Mouse (Mus musculus) frontal cortex, postnatal 14 days (tissue): Measurements from ENCODE around the gene Emd.

Experiments used
- DNase-seq, 2 experiments: peaks; one replicate each; pipeline ENCODE4 v3.0.0; 2022; ENCODE audit warnings: low spot score in 2 of 2

Gene Emd

GRCm38 (mm10) chrX:74273422-74274322 lies 19.2 kb downstream of the Emd start:
- DNase-seq = no peak

DNA sequence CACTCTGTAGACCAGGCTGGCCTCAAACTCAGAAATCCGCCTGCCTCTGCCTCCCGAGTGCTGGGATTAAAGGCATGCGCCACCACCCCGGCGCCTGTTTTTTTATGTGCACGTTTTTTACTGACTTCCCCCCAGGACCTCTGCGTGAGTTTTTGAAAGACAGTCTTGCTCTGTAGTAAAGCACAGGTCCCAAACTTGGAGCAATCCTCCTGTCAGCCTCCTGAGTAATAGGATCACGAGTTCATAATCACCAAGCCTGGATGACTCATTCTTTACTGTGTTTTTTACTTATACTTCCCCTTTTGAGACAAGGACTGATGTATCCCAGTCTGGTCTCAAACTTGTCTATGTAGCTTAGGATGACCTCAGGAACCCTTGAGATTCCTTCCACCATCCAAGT lies 23.4 kb downstream of the Emd start:
- DNase-seq = no peak

DNA sequence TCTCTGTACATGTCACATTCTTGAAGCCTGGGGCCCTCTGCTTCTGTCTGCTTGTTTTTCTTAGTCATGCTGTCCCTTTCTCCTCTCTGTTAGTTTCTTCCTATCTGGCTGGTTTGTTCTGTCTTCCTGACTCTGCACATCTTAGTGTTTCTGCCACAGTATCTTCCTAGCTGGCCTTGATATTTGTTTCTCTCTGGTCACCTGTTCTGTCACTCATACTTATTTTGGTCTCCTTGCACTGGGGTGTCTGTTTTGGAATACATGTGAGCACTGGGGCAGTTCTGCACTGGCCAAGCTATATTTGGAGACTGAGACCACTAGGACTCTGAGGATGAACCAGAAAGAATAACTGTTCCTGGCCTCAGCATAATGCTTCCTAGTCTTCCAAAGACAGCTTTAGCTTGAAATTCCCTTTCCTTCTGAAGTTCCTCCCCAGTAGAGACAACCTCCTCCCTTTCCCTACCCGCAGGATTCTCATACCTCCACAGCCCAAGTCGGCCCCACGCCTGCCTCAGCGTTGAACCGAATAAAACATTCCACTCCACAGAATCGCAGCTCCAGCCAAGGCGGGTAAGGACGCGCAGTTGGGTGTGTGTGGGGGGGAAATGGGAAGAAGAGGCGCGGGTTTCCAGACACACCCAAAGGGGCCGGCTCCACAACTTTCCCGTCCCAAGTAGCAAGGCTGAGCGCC lies 26.7 kb downstream of the Emd start:
- DNase-seq = no peak

DNA sequence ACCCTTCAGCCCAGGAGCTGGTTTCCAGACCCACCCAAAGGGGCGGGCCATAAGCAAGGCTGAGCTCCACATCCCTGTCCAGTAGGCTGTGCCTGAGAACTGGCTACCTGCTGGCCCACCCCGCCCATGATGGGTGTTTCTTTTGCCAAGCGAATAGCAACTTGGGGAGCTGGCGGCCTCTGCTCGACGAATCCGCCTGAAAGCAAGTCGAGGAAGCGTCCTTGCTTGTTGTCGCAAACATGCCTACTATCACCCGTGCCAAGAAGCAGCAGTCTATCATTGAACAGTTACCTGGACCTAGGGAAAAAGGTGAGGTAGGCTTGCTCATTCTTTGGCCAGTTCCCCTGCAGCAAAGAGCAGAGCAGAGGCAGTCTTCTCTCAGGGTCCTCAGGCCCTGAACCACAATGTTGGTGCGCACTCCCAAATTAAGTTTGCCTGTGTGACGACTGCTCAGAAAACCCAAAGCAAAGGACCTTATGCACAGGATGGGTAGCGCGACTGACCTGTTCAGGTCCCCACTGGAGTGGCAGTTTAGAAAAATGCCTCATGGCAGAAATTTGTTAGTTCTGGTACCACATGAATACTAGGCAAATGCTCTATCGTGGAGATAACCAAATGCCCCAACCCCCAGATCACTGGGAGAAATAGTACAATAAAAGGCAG lies 27.4 kb downstream of the Emd start, which contains the start of the genes Taz and Dnase1l1:
TSS of gene Taz (plus strand) at position 181 of the 663 bp plus-strand sequence.
TSS of gene Dnase1l1 (minus strand) at position 606 of the 663 bp plus-strand sequence.
- peak in 1 of 2 experiments; percentile 18 for DNase-seq

- DNase-seq = peak; percentile 76 to 81
These were observed 28.1 kb downstream of the Emd start for GRCm38 (mm10) chrX:74282395-74283091.

DNA sequence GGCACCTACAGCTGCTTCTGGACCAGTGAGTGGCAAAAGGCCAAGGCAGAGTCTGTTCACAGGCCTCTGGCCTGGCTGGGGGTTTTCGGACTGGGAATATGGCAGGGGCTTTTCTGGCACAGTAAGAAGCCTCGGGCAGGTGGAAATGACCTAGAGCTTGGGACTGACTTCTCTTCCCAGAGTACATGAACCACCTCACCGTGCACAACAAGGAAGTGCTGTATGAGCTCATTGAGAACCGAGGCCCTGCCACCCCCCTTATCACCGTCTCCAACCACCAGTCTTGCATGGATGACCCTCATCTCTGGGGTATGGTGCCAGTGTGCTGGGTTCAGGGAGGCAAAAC lies 28.6 kb downstream of the Emd start:
- DNase-seq = no peak

GRCm38 (mm10) chrX:74293431-74293830 lies 38.9 kb downstream of the Emd start:
- no peak for DNase-seq

GRCm38 (mm10) chrX:74296538-74297448 lies 42.3 kb downstream of the Emd start, which contains the start of gene Atp6ap1:
TSS of gene Atp6ap1 (plus strand) at chrX:74297097.
- peak; percentile 91 to 95 for DNase-seq

GRCm38 (mm10) chrX:74298348-74298747 lies 43.9 kb downstream of the Emd start:
- no peak for DNase-seq

- no peak for DNase-seq
These were observed 45.2 kb downstream of the Emd start for GRCm38 (mm10) chrX:74299721-74300120.

DNA sequence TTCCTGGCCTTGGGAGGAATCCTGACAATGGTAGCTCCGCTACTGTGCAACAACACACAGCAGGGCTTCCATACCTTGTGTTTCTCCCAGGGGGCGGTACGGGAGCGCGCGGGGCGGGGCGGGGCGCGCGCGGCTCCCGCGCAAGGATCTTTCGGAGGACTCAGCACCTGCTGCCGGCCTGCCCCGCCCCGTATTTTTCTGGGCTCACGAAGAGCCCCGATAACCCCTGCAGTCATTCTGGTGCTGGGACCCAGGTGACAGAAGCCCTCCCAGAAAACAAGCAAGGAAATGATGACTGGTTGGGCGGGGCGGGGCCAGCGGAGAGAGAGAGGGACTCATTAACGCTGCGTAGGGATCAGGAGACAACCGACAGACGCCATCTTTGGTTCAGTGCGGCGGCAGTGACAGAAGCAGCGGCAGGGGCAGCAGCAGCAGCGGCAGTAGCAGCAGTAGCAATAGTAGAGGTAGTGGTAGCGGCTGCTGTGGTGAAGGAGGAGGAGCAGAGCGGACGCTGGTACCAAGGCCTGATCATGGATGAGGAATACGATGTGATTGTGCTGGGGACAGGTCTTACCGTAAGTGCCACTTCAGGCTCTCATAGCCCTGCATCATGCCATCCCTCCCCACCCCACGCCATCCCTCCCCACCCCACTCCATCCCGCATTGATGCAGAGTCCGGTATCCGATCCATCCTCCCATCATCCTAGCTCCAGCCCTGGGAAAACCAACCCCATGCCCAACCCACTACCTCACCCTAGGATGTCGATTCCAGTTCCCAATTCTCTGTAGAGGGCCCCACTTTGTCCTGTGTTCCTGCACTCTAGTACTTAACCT lies 50.6 kb downstream of the Emd start, which contains the start of gene Gdi1:
TSS of gene Gdi1 (plus strand) at position 132 of the 834 bp plus-strand sequence.
- DNase-seq = peak; percentile 59 to 61
